Mouse (Mus musculus): ENCODE measurements around the gene Vat1. TPM values are rescaled to one million over a fixed set of nuclear protein-coding genes. Genes with fewer than 3 reads are reported as not detected.
"Not testable (repeated sequence)": the region's sequence is repeated elsewhere in the genome, so short reads cannot be mapped to it uniquely, and the experiment has no call there.

Vat1 gene
- polyA plus RNA-seq, 1 experiment: 0.80 TPM

DNA sequence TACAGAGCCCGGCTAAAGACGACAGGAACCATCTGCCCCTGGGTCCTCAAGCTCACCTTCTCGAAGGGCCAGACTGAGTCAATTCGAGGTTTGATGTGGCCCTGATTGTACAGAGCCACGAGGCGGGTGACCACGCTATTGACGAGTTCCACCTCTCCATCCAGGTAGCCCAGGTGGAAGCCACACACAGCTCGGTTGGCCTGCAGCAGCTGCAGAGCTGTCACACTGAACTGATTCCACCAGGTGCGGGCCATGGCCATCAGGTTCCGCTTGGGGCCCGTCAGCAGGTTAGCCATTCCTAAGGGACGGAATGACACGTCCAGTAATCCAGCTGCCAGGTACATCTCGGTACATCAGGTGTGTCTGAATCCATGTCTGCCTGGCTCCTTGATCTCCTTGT is 5.7 kb downstream of the Vat1 start:
- H3K4me1 ChIP-seq (ENCODE audit: control insufficient read depth): peaks cover 30% of the 10 kb centered on the region
- H3K9me3 ChIP-seq (ENCODE audit: control insufficient read depth, low read length): no peaks in the 10 kb centered on the region
- peaks cover 46% of the 10 kb centered on the region for H3K36me3 ChIP-seq (ENCODE audit: control insufficient read depth)

DNA sequence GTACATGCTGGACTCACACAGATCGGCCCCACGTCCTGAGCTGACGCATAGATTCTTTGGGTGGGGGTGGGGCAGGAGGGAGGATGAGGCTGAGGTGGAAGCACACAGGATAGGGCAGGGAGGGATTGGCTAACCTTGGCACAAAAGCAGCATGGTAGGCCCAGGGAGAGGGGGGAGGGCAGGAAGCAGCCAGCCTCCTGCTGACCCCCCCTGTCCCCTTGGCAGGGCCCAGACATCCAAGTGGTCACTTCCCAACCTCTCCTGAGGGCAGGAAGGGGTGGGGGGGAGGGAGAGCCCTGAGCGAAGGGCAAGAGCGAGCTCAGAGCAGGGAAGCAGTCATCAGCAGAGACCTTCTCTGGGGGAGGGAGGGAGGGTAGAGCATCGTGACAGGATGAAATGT is 6.3 kb downstream of the Vat1 start:
- no peak overlapping the region for H3K4me3 ChIP-seq (replicated peaks)
- H3K9me3 ChIP-seq (ENCODE audit: control insufficient read depth, low read length): no peaks in the 10 kb centered on the region
- H3K4me1 ChIP-seq (ENCODE audit: control insufficient read depth): peaks cover 24% of the 10 kb centered on the region
- no peak for TF ChIP-seq GATA1 (IDR thresholded peaks at IDR 0.05; ENCODE audit: low read length)
- H3K27me3 ChIP-seq (ENCODE audit: control insufficient read depth): peaks cover 22% of the 10 kb centered on the region
- peaks cover 47% of the 10 kb centered on the region for H3K36me3 ChIP-seq (ENCODE audit: control insufficient read depth)

More for the DNA sequence above, 5.7 kb downstream of the Vat1 start:
- H3K4me3 ChIP-seq (replicated peaks): no peak overlapping the region
- H3K27me3 ChIP-seq (ENCODE audit: control insufficient read depth): peaks cover 28% of the 10 kb centered on the region
- TF ChIP-seq GATA1 (IDR thresholded peaks at IDR 0.05; ENCODE audit: low read length) (no peak), TAL1 (IDR thresholded peaks at IDR 0.05; ENCODE audit: low read length) (no peak)

GRCm38 (mm10) chr11:101458217-101458616 is 7.8 kb downstream of the Vat1 start:
- TF ChIP-seq TAL1 (IDR thresholded peaks at IDR 0.05; ENCODE audit: low read length) (no peak), GATA1 (IDR thresholded peaks at IDR 0.05; ENCODE audit: low read length) (no peak)
- no peak overlapping the region for H3K4me3 ChIP-seq (replicated peaks)

DNA sequence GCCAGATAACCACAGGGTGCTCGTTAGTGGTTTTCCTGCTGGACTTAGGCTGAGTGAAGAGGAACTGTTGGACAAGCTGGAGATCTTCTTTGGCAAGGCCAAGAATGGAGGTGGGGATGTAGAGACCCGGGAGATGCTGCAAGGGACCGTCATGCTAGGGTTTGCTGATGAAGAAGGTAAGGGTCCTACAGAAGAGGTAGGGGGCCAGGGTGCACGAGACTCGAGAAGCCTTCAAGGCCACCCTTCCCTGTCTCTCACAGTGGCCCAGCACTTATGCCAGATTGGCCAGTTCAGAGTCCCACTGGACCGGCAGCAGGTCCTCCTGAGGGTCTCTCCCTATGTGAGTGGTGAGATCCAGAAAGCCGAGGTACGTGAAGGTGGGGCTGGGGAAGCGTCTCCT is 8.4 kb downstream of the Vat1 start:
- Histone ChIP-seq H3K4me3 (replicated peaks) (no peak overlapping the region), H3K36me3 (ENCODE audit: control insufficient read depth) (peaks cover 54% of the 10 kb centered on the region), H3K9me3 (ENCODE audit: control insufficient read depth, low read length) (no peaks in the 10 kb centered on the region), H3K4me1 (ENCODE audit: control insufficient read depth) (peaks cover 8% of the 10 kb centered on the region), H3K27me3 (ENCODE audit: control insufficient read depth) (peaks cover 3% of the 10 kb centered on the region; the same call in 1 of the 2 replicates)
- TF ChIP-seq GATA1 (IDR thresholded peaks at IDR 0.05; ENCODE audit: low read length) (no peak), TAL1 (IDR thresholded peaks at IDR 0.05; ENCODE audit: low read length) (no peak)

More at GRCm38 (mm10) chr11:101458217-101458616, 7.8 kb downstream of the Vat1 start:
- Histone ChIP-seq H3K36me3 (ENCODE audit: control insufficient read depth) (peaks cover 54% of the 10 kb centered on the region), H3K27me3 (ENCODE audit: control insufficient read depth) (peaks cover 7% of the 10 kb centered on the region), H3K4me1 (ENCODE audit: control insufficient read depth) (peaks cover 14% of the 10 kb centered on the region), H3K9me3 (ENCODE audit: control insufficient read depth, low read length) (no peaks in the 10 kb centered on the region)

DNA sequence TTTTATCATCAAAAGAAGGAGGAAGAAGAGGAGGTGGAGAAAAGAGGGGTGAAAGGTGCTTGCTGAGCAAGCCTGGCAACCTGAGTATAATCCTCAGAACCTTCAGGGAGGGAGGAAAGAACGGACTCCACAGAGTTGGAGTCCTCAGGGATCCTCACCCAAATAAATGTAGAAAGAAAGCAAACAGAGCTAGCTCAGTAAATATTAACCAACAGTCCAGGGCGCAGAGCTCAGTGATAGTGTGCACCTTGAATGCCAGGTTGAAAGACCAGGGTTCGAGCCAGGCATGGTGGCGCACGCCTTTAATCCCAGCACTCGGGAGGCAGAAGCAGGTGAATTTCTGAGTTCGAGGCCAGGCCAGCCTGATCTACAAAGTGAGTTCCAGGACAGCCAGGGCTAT is 10.4 kb downstream of the Vat1 start:
- Histone ChIP-seq H3K36me3 (ENCODE audit: control insufficient read depth) (peaks cover 60% of the 10 kb centered on the region), H3K4me1 (ENCODE audit: control insufficient read depth) (peaks cover 19% of the 10 kb centered on the region), H3K27me3 (ENCODE audit: control insufficient read depth) (no peaks in the 10 kb centered on the region), H3K9me3 (ENCODE audit: control insufficient read depth, low read length) (no peaks in the 10 kb centered on the region), H3K4me3 (replicated peaks) (no peak overlapping the region)
- TF ChIP-seq GATA1 (IDR thresholded peaks at IDR 0.05; ENCODE audit: low read length): no peak
- TF ChIP-seq TAL1 (IDR thresholded peaks at IDR 0.05; ENCODE audit: low read length): no peak

GRCm38 (mm10) chr11:101454702-101455101 is 11.3 kb downstream of the Vat1 start:
- peaks cover 56% of the 10 kb centered on the region for H3K36me3 ChIP-seq (ENCODE audit: control insufficient read depth)
- no peak for TF ChIP-seq GATA1 (IDR thresholded peaks at IDR 0.05; ENCODE audit: low read length)
- no peak for TF ChIP-seq TAL1 (IDR thresholded peaks at IDR 0.05; ENCODE audit: low read length)
- peaks cover 25% of the 10 kb centered on the region for H3K4me1 ChIP-seq (ENCODE audit: control insufficient read depth)
- no peaks in the 10 kb centered on the region for H3K9me3 ChIP-seq (ENCODE audit: control insufficient read depth, low read length)
- no peaks in the 10 kb centered on the region for H3K27me3 ChIP-seq (ENCODE audit: control insufficient read depth)
- H3K4me3 ChIP-seq (replicated peaks): no peak overlapping the region

- H3K4me1 ChIP-seq (ENCODE audit: control insufficient read depth): peaks cover 47% of the 10 kb centered on the region
- TF ChIP-seq TAL1 (IDR thresholded peaks at IDR 0.05; ENCODE audit: low read length): no peak
- TF ChIP-seq GATA1 (IDR thresholded peaks at IDR 0.05; ENCODE audit: low read length): no peak
- peaks cover 32% of the 10 kb centered on the region for H3K36me3 ChIP-seq (ENCODE audit: control insufficient read depth)
- no peaks in the 10 kb centered on the region for H3K27me3 ChIP-seq (ENCODE audit: control insufficient read depth)
- no peaks in the 10 kb centered on the region for H3K9me3 ChIP-seq (ENCODE audit: control insufficient read depth, low read length)
- H3K4me3 ChIP-seq (replicated peaks): no peak overlapping the region
Observed at GRCm38 (mm10) chr11:101452093-101452774, 13.8 kb downstream of the Vat1 start.

- TF ChIP-seq TAL1 (IDR thresholded peaks at IDR 0.05; ENCODE audit: low read length) (no peak), GATA1 (IDR thresholded peaks at IDR 0.05; ENCODE audit: low read length) (no peak)
Observed at GRCm38 (mm10) chr11:101451536-101451935, 14.5 kb downstream of the Vat1 start.

GRCm38 (mm10) chr11:101450394-101450793 is 15.6 kb downstream of the Vat1 start:
- Histone ChIP-seq H3K4me3 (replicated peaks) (no peak overlapping the region), H3K4me1 (ENCODE audit: control insufficient read depth) (peaks cover 50% of the 10 kb centered on the region), H3K9me3 (ENCODE audit: control insufficient read depth, low read length) (no peaks in the 10 kb centered on the region), H3K36me3 (ENCODE audit: control insufficient read depth) (peaks cover 30% of the 10 kb centered on the region), H3K27me3 (ENCODE audit: control insufficient read depth) (no peaks in the 10 kb centered on the region)
- TF ChIP-seq TAL1 (IDR thresholded peaks at IDR 0.05; ENCODE audit: low read length) (no peak), GATA1 (IDR thresholded peaks at IDR 0.05; ENCODE audit: low read length) (no peak)

More at GRCm38 (mm10) chr11:101451536-101451935, 14.5 kb downstream of the Vat1 start:
- no peaks in the 10 kb centered on the region for H3K27me3 ChIP-seq (ENCODE audit: control insufficient read depth)
- H3K4me3 ChIP-seq (replicated peaks): no peak overlapping the region
- no peaks in the 10 kb centered on the region for H3K9me3 ChIP-seq (ENCODE audit: control insufficient read depth, low read length)
- H3K36me3 ChIP-seq (ENCODE audit: control insufficient read depth): peaks cover 25% of the 10 kb centered on the region
- H3K4me1 ChIP-seq (ENCODE audit: control insufficient read depth): peaks cover 47% of the 10 kb centered on the region

- peaks cover 55% of the 10 kb centered on the region for H3K4me1 ChIP-seq (ENCODE audit: control insufficient read depth)
- H3K9me3 ChIP-seq (ENCODE audit: control insufficient read depth, low read length); H3K27me3 ChIP-seq (ENCODE audit: control insufficient read depth): not testable (repeated sequence)
- peaks cover 36% of the 10 kb centered on the region for H3K36me3 ChIP-seq (ENCODE audit: control insufficient read depth)
- H3K4me3 ChIP-seq (replicated peaks): peak overlapping the region; percentile 88
Observed at GRCm38 (mm10) chr11:101449596-101449995, 16.4 kb downstream of the Vat1 start.
